Mouse (Mus musculus) macrophage (primary cell): ENCODE measurements around the gene Lrmda. TPM values are rescaled to one million over a fixed set of nuclear protein-coding genes. Genes with fewer than 3 reads are reported as not detected.
"Not testable (repeated sequence)": the region's sequence is repeated elsewhere in the genome, so short reads cannot be mapped to it uniquely, and the experiment has no call there.

Source experiments
- H3K27ac ChIP-seq: fragments of 350-480 bp; formaldehyde crosslinking; 2 replicates; pipeline ENCODE4 v1.9.0; 2021
- H3K36me3 ChIP-seq: fragments of 350-480 bp; formaldehyde crosslinking; 2 replicates; pipeline ENCODE4 v1.9.0; 2021; ENCODE audit errors: inconsistent target
- H3K4me3 ChIP-seq: fragments of 350-480 bp; formaldehyde crosslinking; 2 replicates; pipeline ENCODE4 v1.9.0; 2021; ENCODE audit errors: inconsistent target
- H3K79me2 ChIP-seq: fragments of 350-480 bp; formaldehyde crosslinking; 2 replicates; pipeline ENCODE4 v1.9.0; 2021; ENCODE audit errors: inconsistent target
- WGBS: methylation state at CpG from one replicate; pipeline ENCODE4 v1.1.7; 2026; ENCODE audit warnings: inconsistent platforms; ENCODE audit not compliant: missing documents; 5-methylcytosine and 5-hydroxymethylcytosine counted together
- polyA plus RNA-seq: library from polyadenylated mRNA; stranded (reverse); fragments of 250-400 nt; gene quantifications from 3 replicates; pipeline ENCODE4 v1.2.4, GENCODE M21; 2018; ENCODE audit warnings: inconsistent platforms

Lrmda gene
- polyA plus RNA-seq, 1 experiment from 2014 or later = 18.1 TPM

DNA sequence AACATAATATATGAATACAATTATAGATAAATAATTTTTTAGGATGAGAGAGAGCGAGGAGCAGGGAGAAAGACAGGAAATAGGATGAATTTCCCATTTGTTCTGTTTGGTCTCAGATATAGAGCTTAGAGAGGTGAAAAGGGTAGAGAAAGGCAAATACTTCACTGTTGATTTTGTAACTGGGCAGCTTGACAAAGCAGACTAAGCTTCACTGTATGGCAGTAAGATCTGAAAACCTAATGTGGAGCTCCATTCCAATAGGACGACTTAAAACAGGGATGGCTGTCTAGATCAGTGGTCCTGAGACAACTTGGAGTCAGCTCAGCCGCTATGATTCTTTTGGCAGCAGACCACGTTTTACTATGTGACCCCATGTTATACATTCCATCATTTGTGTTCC lies 566.8 kb downstream of the Lrmda start:
- Histone ChIP-seq H3K27ac (no peak overlapping the region), H3K36me3 (no peaks in the 10 kb centered on the region), H3K4me3 (no peak overlapping the region), H3K79me2 (no peaks in the 10 kb centered on the region)
- 90% methylated on average over 4 of the region's 4 CpGs for WGBS

DNA sequence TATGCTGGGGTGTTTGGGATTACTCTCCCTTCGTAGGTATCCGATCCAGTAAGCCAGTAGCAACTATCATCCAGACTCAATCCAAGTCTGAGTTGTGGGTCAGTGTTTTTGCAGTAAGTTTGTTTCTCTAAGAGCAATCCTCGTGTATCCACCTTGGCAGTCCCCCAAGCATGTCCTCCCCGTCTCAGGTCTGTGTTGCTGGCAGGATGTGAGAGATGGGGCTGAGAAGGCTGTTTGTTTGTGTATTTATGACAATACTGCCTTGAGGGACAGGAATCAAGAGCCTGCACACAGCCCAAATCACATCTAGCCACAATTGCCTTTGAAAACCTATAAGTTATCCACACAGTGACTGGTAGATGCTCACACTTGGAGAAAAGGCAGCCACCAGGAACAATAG lies 567.3 kb downstream of the Lrmda start:
- Histone ChIP-seq H3K27ac (no peak overlapping the region), H3K4me3 (no peak overlapping the region), H3K79me2 (no peaks in the 10 kb centered on the region), H3K36me3 (no peaks in the 10 kb centered on the region)
- 95% methylated on average over 4 of the region's 4 CpGs for WGBS

DNA sequence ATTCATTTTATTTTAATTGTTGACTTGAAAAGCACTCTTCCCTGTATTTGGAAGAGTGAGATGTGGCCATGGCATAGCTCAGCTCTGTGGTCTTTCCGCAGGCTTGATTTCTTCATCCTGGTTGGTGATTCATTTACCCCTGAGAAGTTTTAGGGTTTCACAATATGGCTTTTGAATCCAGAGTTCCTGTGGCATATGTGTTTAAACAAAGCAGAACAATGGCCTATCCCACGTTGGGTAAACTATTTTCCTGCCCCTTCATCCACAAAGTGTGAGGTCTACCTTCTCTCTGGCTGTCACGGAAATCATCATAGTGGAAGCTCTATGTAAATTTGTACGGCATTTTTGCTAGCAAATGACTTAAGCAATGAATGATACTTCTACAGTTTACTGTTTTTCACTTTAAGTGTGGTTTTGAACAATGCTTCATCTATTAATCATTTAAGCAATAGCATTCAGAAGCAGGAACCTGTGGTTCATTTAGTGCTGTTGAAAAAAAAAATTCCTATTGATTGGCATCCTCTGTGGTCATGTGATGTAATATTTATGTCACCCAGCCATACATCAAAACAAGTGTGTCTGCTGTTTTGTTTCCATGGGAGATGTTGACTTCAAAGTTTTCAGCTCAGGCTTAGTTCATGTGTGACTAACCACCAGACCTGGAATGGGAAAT lies 567.9 kb downstream of the Lrmda start:
- Histone ChIP-seq H3K4me3 (no peak overlapping the region), H3K36me3 (no peaks in the 10 kb centered on the region), H3K27ac (no peak overlapping the region), H3K79me2 (no peaks in the 10 kb centered on the region)
- WGBS = 29% methylated on average over 4 of the region's 4 CpGs

DNA sequence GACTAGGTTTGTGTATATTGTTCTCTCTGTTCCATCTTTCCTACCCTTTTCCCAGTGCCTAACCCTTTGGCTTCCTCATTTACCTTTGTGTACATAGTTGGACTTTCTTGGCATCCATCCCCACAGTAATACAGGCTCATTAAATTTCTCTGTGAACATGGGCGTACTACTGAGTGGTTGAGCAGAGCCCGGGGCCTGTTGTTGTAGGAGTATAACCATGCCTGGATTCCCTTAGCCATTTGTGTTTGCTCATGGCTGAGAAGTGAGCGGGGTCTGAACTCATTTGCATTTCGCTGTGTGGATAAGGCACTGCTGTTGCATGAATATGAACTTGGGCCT lies 568.4 kb downstream of the Lrmda start:
- 97% methylated on average over 4 of the region's 4 CpGs for WGBS
- Histone ChIP-seq H3K4me3 (no peak overlapping the region), H3K36me3 (no peaks in the 10 kb centered on the region), H3K27ac (no peak overlapping the region), H3K79me2 (no peaks in the 10 kb centered on the region)

DNA sequence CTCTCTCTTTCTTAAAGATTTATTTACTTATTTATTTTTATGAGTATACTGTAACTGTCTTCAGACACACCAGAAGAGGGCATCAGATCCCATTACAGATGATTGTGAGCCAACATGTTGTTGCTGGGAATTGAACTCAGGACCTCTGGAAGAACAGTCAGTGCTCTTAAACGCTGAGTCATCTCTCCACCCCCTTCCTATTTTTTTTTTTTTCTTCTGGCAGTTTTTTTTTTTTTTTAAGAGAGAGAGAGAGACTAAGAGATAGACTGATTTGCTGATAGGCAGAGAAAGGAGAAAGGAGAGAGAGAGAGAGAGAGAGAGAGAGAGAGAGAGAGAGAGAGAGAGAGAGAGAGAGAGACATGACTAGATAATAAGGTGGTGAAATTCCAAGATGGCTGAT lies 568.9 kb downstream of the Lrmda start:
- not testable (repeated sequence) for H3K27ac ChIP-seq, H3K79me2 ChIP-seq, H3K36me3 ChIP-seq, H3K4me3 ChIP-seq
- WGBS = 50% methylated on average over 1 of the region's 1 CpGs

DNA sequence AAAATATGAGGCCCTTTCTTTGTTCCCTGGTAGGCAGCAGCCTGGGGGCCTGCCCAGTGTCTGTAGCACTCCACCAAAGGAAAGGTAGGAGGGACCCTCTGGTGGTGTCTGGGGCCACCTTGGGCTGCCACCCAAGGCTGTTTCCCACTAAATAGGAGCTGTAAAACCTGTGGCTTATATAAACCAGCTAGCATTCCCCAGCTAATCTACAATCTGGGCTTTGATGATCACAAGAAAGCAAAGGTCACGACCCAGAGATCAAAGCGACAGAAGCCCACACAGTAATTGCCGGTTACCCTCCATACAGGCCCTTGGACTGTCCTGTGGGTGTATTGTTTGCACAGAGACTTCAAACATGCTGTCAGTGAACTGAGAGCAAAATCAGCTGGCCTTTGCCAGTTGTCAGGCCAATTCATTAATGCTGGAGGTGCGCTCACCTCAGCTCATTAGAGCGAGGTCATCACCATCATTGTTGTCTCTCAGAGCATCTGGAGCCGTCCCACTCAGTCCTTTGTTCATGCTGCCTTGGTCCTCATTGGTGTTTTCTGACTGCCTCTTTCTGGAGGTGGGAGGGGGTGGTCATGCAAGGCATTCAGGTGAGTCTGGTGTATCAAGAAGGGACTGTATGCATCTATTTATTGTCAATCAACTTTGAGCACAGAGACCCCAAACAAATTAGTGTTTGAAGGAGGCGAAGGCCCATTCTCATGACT lies 570.1 kb downstream of the Lrmda start:
- no peaks in the 10 kb centered on the region for H3K36me3 ChIP-seq
- H3K4me3 ChIP-seq = no peak overlapping the region
- H3K27ac ChIP-seq = no peak overlapping the region
- 96% methylated on average over 7 of the region's 7 CpGs for WGBS
- no peaks in the 10 kb centered on the region for H3K79me2 ChIP-seq

DNA sequence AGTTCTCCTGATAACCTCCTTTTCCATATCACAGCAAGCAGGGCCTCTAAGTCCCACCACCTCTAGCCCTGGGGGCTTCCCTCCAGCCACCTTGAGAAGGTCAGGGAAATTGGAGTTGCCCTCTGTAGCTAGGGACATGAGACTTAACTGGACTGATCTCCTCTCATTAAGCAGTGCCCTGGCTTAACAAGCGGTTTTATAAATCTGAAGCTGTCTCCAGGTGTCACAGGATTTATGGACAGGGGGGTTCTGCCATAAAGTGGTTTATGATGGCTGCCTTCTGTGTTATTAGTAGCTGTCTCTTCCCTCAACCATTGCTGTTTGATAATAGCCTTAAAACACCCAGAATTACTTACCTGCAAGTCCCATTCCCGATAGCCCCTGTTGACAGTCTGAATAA lies 571.7 kb downstream of the Lrmda start:
- 91% methylated on average over 2 of the region's 2 CpGs for WGBS
- Histone ChIP-seq H3K4me3 (no peak overlapping the region), H3K79me2 (no peaks in the 10 kb centered on the region), H3K27ac (no peak overlapping the region), H3K36me3 (no peaks in the 10 kb centered on the region)

DNA sequence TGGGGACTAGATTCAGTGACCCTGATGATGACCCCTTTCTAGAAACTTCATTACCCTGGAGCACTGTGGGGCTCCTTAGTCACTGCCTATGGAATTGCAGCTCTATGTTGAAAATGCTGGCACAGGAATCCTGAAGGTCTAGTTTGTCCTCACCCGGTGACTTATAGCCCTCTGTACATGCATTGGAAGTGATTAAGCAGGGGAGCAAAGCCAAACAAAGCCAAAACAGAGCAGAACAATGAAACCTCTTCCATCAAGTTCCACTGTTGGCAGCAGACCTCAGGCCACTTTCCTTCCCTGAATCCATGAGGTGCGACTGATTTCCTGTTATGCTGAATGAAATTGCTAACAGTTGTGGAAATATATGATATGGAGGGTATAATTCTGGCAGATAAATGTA lies 578.0 kb downstream of the Lrmda start:
- H3K79me2 ChIP-seq = no peaks in the 10 kb centered on the region
- H3K4me3 ChIP-seq = no peak overlapping the region
- H3K27ac ChIP-seq = no peak overlapping the region
- WGBS = 88% methylated on average over 2 of the region's 2 CpGs
- no peaks in the 10 kb centered on the region for H3K36me3 ChIP-seq

DNA sequence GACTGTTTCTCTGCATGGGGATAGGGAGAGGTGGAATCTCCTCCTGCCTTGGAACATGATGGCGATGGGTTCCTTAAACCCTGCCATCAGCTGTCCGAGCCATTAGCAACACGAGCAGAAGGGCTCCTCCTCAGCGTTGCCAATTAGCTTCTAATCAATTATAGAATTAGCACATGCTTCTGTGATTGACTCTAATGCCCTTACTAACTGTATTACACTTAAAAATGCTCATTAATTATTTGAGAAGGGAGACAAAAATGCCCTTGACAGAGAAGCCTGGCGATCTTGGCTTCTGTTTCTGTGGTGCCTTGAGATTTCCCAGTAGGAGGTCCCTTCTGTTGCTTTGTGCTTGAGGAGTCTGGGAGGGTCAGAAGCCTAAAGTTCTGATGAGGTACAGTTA lies 579.1 kb downstream of the Lrmda start:
- H3K4me3 ChIP-seq = no peak overlapping the region
- H3K27ac ChIP-seq = no peak overlapping the region
- no peaks in the 10 kb centered on the region for H3K79me2 ChIP-seq
- 96% methylated on average over 5 of the region's 5 CpGs for WGBS
- no peaks in the 10 kb centered on the region for H3K36me3 ChIP-seq

DNA sequence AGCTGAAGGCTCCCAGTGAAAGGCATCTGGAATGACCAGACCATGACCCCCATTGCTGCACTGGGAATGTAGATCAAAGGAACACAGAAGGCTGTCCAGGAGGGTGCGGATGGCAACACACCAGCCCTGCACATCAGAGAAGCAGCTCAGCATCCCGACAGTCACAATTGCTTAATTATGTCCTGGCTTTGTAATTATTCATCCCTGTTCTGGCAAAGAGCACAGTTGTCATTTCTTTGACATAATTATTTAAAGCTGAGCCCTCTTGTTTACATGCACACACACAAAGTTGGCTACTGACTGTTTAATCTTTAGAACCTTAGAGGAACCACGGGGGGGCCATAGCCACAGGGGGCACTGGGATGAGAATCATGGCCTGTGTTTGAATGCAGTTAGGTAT lies 580.7 kb downstream of the Lrmda start:
- Histone ChIP-seq H3K79me2 (no peaks in the 10 kb centered on the region), H3K36me3 (no peaks in the 10 kb centered on the region), H3K27ac (no peak overlapping the region), H3K4me3 (no peak overlapping the region)
- WGBS = 87% methylated on average over 3 of the region's 3 CpGs

DNA sequence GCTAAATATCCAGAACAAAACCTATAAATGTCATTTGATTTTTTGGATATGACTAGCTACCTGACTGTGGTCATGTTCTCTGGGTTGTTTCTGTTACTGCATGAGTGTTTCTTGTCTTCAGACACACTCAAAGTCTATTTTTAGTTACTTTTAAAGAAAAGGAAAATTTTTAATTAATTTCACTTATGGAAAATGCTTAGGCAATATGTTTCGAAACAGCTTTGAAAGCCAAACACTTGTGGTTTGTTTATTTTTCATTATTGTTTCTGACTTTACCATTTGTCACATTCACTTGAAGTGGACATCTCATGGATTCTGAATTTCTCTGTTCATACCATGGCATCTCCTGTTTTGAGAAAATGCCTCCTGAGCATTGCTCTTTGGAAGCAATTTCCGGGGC lies 582.8 kb downstream of the Lrmda start:
- no peaks in the 10 kb centered on the region for H3K36me3 ChIP-seq
- no peaks in the 10 kb centered on the region for H3K79me2 ChIP-seq
- H3K4me3 ChIP-seq = no peak overlapping the region
- H3K27ac ChIP-seq = no peak overlapping the region
- 98% methylated on average over 2 of the region's 2 CpGs for whole genome bisulfite sequencing

DNA sequence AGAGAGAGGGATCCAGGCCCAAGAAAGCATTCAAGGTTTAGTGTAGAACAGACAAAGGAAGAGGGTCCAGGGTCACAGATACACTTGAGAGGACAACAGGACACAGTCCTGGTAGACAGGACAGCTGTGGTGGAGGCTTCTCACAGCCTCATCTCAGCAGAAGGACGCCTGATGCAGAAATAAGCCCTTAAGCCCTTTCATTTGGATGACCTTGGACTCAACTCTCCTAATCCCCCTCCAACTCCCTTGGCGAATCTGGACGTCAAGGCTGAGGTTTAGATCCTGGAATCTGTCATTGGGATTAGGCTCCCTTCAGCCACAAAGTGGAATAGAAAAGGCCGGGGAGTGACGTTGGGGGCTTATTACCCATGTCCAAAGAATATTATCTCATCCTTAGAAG lies 589.1 kb downstream of the Lrmda start:
- no peak overlapping the region for H3K27ac ChIP-seq
- no peaks in the 10 kb centered on the region for H3K36me3 ChIP-seq
- H3K4me3 ChIP-seq = no peak overlapping the region
- 90% methylated on average over 5 of the region's 5 CpGs for WGBS
- no peaks in the 10 kb centered on the region for H3K79me2 ChIP-seq

DNA sequence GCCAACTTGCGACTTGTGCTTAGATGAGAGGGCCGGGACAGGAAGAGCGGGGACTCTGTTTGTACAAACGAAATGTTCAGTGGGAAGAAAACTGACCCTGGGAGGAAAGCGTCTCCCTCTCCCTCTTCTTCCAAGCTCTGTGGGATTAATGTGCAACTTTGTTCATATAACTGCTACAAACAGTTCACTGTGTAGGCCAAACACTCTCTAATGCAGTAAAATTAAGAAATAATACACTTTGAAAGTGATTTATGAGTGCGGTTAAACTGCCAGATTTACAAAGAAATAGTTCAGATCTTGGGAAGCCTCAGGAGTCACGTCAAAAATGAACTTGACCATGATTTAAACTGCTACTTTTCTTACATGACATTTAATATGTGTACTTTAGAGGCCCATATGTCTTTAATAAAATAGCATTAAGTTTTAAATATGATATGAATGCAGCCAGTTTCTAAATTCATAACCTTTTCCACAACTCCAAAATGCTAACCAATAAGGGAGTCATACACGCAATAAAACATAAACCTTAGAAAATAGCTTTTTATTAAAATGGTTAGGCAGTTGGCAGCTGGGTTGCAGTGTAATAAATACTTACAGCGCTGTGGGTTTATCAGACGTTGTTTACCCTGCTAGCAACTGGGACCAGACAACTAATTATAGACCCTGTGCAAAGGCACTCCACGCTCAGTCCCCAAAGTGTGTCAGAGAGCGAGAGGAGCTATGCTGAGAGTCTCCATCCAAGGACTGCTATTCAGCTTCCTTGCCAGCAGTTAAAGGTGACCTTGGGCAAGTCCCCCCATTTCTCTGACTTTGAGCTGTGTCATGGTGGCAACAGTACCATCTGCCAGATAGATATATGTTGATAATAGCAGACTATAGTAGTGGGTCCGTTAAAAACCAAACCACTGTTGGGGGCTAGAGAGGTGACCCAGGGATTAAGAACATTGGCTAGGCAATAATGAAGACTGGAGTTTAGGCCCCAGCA lies 590.0 kb downstream of the Lrmda start:
- Histone ChIP-seq H3K27ac (no peak overlapping the region), H3K4me3 (no peak overlapping the region), H3K79me2 (no peaks in the 10 kb centered on the region), H3K36me3 (no peaks in the 10 kb centered on the region)
- WGBS = 92% methylated on average over 13 of the region's 13 CpGs

DNA sequence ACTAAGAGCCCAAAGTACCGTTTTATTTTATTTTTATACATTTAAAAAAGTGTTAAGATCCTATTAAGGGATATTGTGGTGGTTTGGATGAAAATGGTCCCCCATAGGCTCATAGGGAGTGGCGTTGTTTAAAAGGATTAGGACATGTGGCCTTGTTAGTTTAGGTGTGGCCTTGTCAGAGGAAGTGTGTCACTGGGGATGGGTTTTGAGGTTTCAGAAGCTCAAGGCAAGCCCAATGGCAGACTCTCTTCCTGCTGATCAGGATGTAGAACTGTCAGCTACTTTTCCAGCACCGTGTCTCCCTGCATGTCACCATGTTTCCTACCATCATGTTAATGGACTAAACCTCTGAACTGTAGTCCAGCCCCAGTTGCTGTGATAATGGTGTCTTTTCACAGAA lies 591.5 kb downstream of the Lrmda start:
- H3K36me3 ChIP-seq = no peaks in the 10 kb centered on the region
- H3K79me2 ChIP-seq = no peaks in the 10 kb centered on the region
- no peak overlapping the region for H3K27ac ChIP-seq
- no peak overlapping the region for H3K4me3 ChIP-seq
- 93% methylated on average over 3 of the region's 3 CpGs for WGBS

DNA sequence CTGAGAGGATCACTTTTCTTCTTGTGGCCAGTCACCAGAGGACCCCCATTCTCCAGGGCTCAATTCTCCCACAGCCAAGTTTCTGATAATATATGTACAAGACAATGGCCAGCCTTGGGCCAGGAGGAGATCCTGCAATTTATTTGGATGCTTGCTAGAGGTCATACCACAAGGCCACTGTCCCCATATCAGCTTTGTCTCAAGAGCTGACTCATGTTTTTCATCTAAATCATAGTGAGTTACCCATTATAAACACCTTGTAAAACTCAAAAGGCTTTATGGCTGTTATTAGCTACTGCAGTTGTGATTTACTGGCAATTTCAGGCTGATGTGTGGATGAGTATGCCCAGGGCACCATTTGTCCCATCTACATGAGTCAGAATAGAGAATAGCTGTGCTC lies 600.7 kb downstream of the Lrmda start:
- no peak overlapping the region for H3K4me3 ChIP-seq
- H3K79me2 ChIP-seq = no peaks in the 10 kb centered on the region
- no peak overlapping the region for H3K27ac ChIP-seq
- no peaks in the 10 kb centered on the region for H3K36me3 ChIP-seq
